27 mouse cellular contexts compared by ENCODE assay signal in the genomic region with DNA sequence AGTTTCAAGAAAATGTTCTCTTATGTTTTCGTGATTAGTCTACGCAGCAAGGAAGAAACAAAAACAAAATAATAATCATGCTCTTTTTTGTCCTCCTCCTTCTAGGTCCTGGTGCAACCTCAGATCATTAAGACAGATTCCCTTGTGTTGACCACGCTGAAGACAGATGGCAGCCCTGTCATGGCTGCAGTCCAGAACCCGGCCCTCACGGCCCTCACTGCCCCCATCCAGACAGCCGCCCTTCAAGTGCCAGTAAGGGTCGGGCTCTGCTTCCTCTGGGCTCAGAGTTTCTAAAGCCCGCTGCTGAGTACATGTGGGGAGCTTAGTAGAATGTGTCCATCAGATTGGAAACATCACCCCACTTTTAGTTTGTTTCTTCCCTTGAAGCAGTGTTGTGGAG. TPM values are rescaled to one million over a fixed set of nuclear protein-coding genes. Genes with fewer than 3 reads are reported as not detected.
DNase-seq lines count a peak whose midpoint lies in the region; ATAC-seq and TF ChIP-seq lines count a peak whose summit lies in the region.
"Had no signal": no experiment of that assay in that cellular context is flagged by ENCODE, and none has a peak within 500 bp of the region (broad histone marks: within the 10 kb centered on the region; RNA-seq: fewer than 3 reads in every experiment).

No protein-coding gene starts in this region.

- 67% methylated on average over 8 of the region's 8 CpGs for WGBS in heart, embryonic 13.5 days
- 90% methylated on average over 8 of the region's 8 CpGs for WGBS in liver, embryonic 12.5 days (ENCODE audit: insufficient replicate concordance)
- WGBS in liver, embryonic 11.5 days: 87% methylated on average over 8 of the region's 8 CpGs
- WGBS in cerebellum, adult 2 months: 20% methylated on average over 8 of the region's 8 CpGs

- no peaks in the 10 kb centered on the region for H3K9me3 ChIP-seq in heart, embryonic 13.5 days
- no peaks in the 10 kb centered on the region for H3K9me3 ChIP-seq in liver, embryonic 12.5 days (replicated peaks)
- H3K9me3 ChIP-seq in liver, embryonic 11.5 days (ENCODE audit: control insufficient read depth, low read length): no peaks in the 10 kb centered on the region
- H3K9me3 ChIP-seq: forebrain, embryonic 13.5 days; heart, embryonic 10.5 days; kidney, embryonic 15.5 days; limb, embryonic 10.5 days; midbrain, embryonic 12.5 days; neural tube, embryonic 12.5 days had no signal

- no peak for ATAC-seq in heart, embryonic 13.5 days (ENCODE audit: extremely low read depth, insufficient number of reproducible peaks, low FRiP score, low TSS enrichment)
- ATAC-seq in liver, embryonic 12.5 days: no peak
- no peak for ATAC-seq in liver, embryonic 11.5 days (replicated peaks; ENCODE audit: low FRiP score)
- no peak for ATAC-seq in megakaryocyte progenitor cell, adult 5-6 weeks (replicated peaks; ENCODE audit: poor library complexity)
- ATAC-seq: forebrain, embryonic 13.5 days; intestine, embryonic 16.5 days had no signal

- H3K4me3 ChIP-seq in heart, embryonic 13.5 days: no peak overlapping the region
- no peak overlapping the region for H3K4me3 ChIP-seq in liver, embryonic 12.5 days
- no peak overlapping the region for H3K4me3 ChIP-seq in liver, embryonic 11.5 days (ENCODE audit: low read depth, low read length)
- H3K4me3 ChIP-seq in cerebellum, adult 2 months (replicated peaks; ENCODE audit: insufficient read depth, low read depth, low read length): no peak overlapping the region
- H3K4me3 ChIP-seq: forebrain, embryonic 13.5 days; heart, embryonic 10.5 days; kidney, embryonic 15.5 days; limb, embryonic 10.5 days; midbrain, embryonic 12.5 days; neural tube, embryonic 12.5 days had no signal

- H3K27me3 ChIP-seq in heart, embryonic 13.5 days (replicated peaks): no peaks in the 10 kb centered on the region
- no peaks in the 10 kb centered on the region for H3K27me3 ChIP-seq in liver, embryonic 12.5 days (replicated peaks)
- no peaks in the 10 kb centered on the region for H3K27me3 ChIP-seq in liver, embryonic 11.5 days (replicated peaks; ENCODE audit: control insufficient read depth, insufficient read depth, low read length)
- H3K27me3 ChIP-seq in cerebellum, adult 2 months (ENCODE audit: control insufficient read depth, insufficient read depth, low read length): no peaks in the 10 kb centered on the region
- H3K27me3 ChIP-seq: forebrain, embryonic 13.5 days; kidney, embryonic 15.5 days; midbrain, embryonic 12.5 days; neural tube, embryonic 12.5 days had no signal

- H3K27ac ChIP-seq in heart, embryonic 13.5 days (replicated peaks): 0 out of 2 replicates have a peak overlapping the region, but pooled peaks have one; percentile 29
- 0 out of 2 replicates have a peak overlapping the region, but pooled peaks have one; percentile 1 for H3K27ac ChIP-seq in liver, embryonic 12.5 days
- H3K27ac ChIP-seq in liver, embryonic 11.5 days (ENCODE audit: low read depth, low read length): no peak overlapping the region
- 0 out of 2 replicates have a peak overlapping the region, but pooled peaks have one; percentile 20 for H3K27ac ChIP-seq in cerebellum, adult 2 months (ENCODE audit: insufficient read depth, low read length)
- H3K27ac ChIP-seq: forebrain, embryonic 13.5 days; heart, embryonic 10.5 days; hindbrain, embryonic 14.5 days; limb, embryonic 10.5 days; midbrain, embryonic 12.5 days; neural tube, embryonic 12.5 days had no signal

- TF ChIP-seq POLR2A in cerebellum, adult 2 months (IDR thresholded peaks at IDR 0.05; ENCODE audit: borderline replicate concordance, insufficient read depth, low read length): no peak

- DNase-seq in heart, adult 9 months (ENCODE audit: low spot score in 2 of 2): no peak
- no peak for DNase-seq in liver, embryonic 11.5 days (ENCODE audit: low spot score)
- peak; percentile 73 to 78 for DNase-seq in cerebellum, adult 2 months
- peak; percentile 83 to 87 for DNase-seq in cerebellum, postnatal 25 days
- no peak for DNase-seq in heart, adult 11 months
- DNase-seq: adrenal gland, postnatal 14 days; gastrocnemius, postnatal 36 days; heart, postnatal 14 days; kidney, postnatal 4 days; layer of hippocampus, adult 9-11 months; lung, adult 2 months; lung, postnatal 14 days; right cerebral cortex, postnatal 14 days; spleen, adult 18-20 months had no signal

- no peak overlapping the region for H3K4me2 ChIP-seq in heart, embryonic 13.5 days
- no peak overlapping the region for H3K4me2 ChIP-seq in liver, embryonic 12.5 days
- H3K4me2 ChIP-seq in liver, embryonic 11.5 days: no peak overlapping the region
- H3K4me2 ChIP-seq: forebrain, embryonic 13.5 days; hindbrain, embryonic 14.5 days; kidney, embryonic 15.5 days; midbrain, embryonic 12.5 days; neural tube, embryonic 12.5 days had no signal

- H3K9ac ChIP-seq in heart, embryonic 13.5 days: no peak overlapping the region
- H3K9ac ChIP-seq in liver, embryonic 12.5 days: no peak overlapping the region
- no peak overlapping the region for H3K9ac ChIP-seq in liver, embryonic 11.5 days (ENCODE audit: low read depth, low read length)
- H3K9ac ChIP-seq: forebrain, embryonic 13.5 days; hindbrain, embryonic 14.5 days; kidney, embryonic 15.5 days; midbrain, embryonic 12.5 days; neural tube, embryonic 12.5 days had no signal

- H3K4me1 ChIP-seq in heart, embryonic 13.5 days: peaks cover 37% of the 10 kb centered on the region
- peaks cover 15% of the 10 kb centered on the region for H3K4me1 ChIP-seq in liver, embryonic 12.5 days
- H3K4me1 ChIP-seq in liver, embryonic 11.5 days (replicated peaks; ENCODE audit: control insufficient read depth, insufficient read depth, low read length): peaks cover under 1% of the 10 kb centered on the region
- H3K4me1 ChIP-seq in cerebellum, adult 2 months (ENCODE audit: control insufficient read depth, insufficient read depth, low read length): peaks cover 29% of the 10 kb centered on the region

- no peak for TF ChIP-seq CTCF in cerebellum, adult 2 months (IDR thresholded peaks at IDR 0.05; ENCODE audit: borderline replicate concordance, insufficient read depth, low read depth, low read length)

- peaks cover 75% of the 10 kb centered on the region for H3K36me3 ChIP-seq in heart, embryonic 13.5 days
- peaks cover 82% of the 10 kb centered on the region for H3K36me3 ChIP-seq in liver, embryonic 12.5 days
- H3K36me3 ChIP-seq in liver, embryonic 11.5 days (ENCODE audit: control insufficient read depth, insufficient read depth, low read length): peaks cover 34% of the 10 kb centered on the region

RNA-seq across cellular contexts. Expression of a gene that starts 25.7 kb away (rescaled TPM):
- polyA plus RNA-seq in heart, embryonic 13.5 days (2015; fragmentation: Nextera tagmentation; extraction: Ambion mirVana): 89.4 and 92.6 TPM in 2 replicates
- 96.9 and 99.4 TPM in 2 replicates for polyA plus RNA-seq in liver, embryonic 12.5 days (2016; fragmentation: Nextera tagmentation; extraction: Ambion mirVana)
- polyA plus RNA-seq in liver, embryonic 11.5 days (2014; fragmentation: Nextera tagmentation; extraction: Ambion mirVana): 99.7 and 101 TPM in 2 replicates
- polyA plus RNA-seq in cerebellum, adult 2 months (2012; rRNA removed): 104 and 105 TPM in 2 replicates
- total RNA-seq in megakaryocyte progenitor cell, adult 5-6 weeks (2015): 24.7 and 28.3 TPM in 2 replicates
- 21.0 and 23.7 TPM in 2 replicates for total RNA-seq in megakaryocyte progenitor cell, adult 5-6 weeks (2017)

RNA-seq across cellular contexts. Expression of a gene that starts 40.0 kb away (rescaled TPM):
- 0.17 and 0.21 TPM in 2 replicates for polyA plus RNA-seq in heart, embryonic 13.5 days (2015; fragmentation: Nextera tagmentation; extraction: Ambion mirVana)
- polyA plus RNA-seq in liver, embryonic 12.5 days (2016; fragmentation: Nextera tagmentation; extraction: Ambion mirVana): 0.31 and 0.37 TPM in 2 replicates
- polyA plus RNA-seq in liver, embryonic 11.5 days (2014; fragmentation: Nextera tagmentation; extraction: Ambion mirVana): 0.12 and 0.73 TPM in 2 replicates
- polyA plus RNA-seq in cerebellum, adult 2 months (2012; rRNA removed): 65.4 and 69.9 TPM in 2 replicates
- 0.10 and 0.12 TPM in 2 replicates for total RNA-seq in megakaryocyte progenitor cell, adult 5-6 weeks (2015)
- 0.27 and 3.2 TPM in 2 replicates for total RNA-seq in megakaryocyte progenitor cell, adult 5-6 weeks (2017)
- total RNA-seq: gastrocnemius, adult 18-20 months; gastrocnemius, postnatal 36 days; megakaryocyte, adult 5-6 weeks had no signal
- polyA plus RNA-seq: limb, embryonic 10.5 days had no signal

RNA-seq across cellular contexts. Expression of a gene that starts 44.9 kb away (rescaled TPM):
- polyA plus RNA-seq in heart, embryonic 13.5 days (2015; fragmentation: Nextera tagmentation; extraction: Ambion mirVana): 9.0 and 9.6 TPM in 2 replicates
- polyA plus RNA-seq in liver, embryonic 12.5 days (2016; fragmentation: Nextera tagmentation; extraction: Ambion mirVana): 12.2 TPM in 2 replicates
- polyA plus RNA-seq in liver, embryonic 11.5 days (2014; fragmentation: Nextera tagmentation; extraction: Ambion mirVana): 17.1 and 17.5 TPM in 2 replicates
- 15.4 and 15.5 TPM in 2 replicates for polyA plus RNA-seq in cerebellum, adult 2 months (2012; rRNA removed)
- 5.5 and 10.4 TPM in 2 replicates for total RNA-seq in megakaryocyte progenitor cell, adult 5-6 weeks (2015)
- 19.6 and 29.7 TPM in 2 replicates for total RNA-seq in megakaryocyte progenitor cell, adult 5-6 weeks (2017)

RNA-seq across cellular contexts. Expression of a gene that starts 51.5 kb away (rescaled TPM):
- 0.15 TPM in 1 of 2 replicates, not detected in the other for polyA plus RNA-seq in heart, embryonic 13.5 days (2015; fragmentation: Nextera tagmentation; extraction: Ambion mirVana)
- 0.30 TPM in 2 replicates for polyA plus RNA-seq in liver, embryonic 12.5 days (2016; fragmentation: Nextera tagmentation; extraction: Ambion mirVana)
- 0.16 and 0.56 TPM in 2 replicates for polyA plus RNA-seq in liver, embryonic 11.5 days (2014; fragmentation: Nextera tagmentation; extraction: Ambion mirVana)
- 0.89 and 0.93 TPM in 2 replicates for polyA plus RNA-seq in cerebellum, adult 2 months (2012; rRNA removed)
- 2.1 and 2.4 TPM in 2 replicates for total RNA-seq in megakaryocyte progenitor cell, adult 5-6 weeks (2015)
- 0.34 and 0.92 TPM in 2 replicates for total RNA-seq in megakaryocyte progenitor cell, adult 5-6 weeks (2017)
- total RNA-seq: gastrocnemius, adult 18-20 months; gastrocnemius, postnatal 36 days had no signal
- polyA plus RNA-seq: midbrain, embryonic 12.5 days had no signal

Comparison
In these comparisons a context has a peak if more than half of its experiments do, and no peak if none do; other contexts are left out.
1. DNase-seq: peak in cerebellum, adult 2 months (2 of 2) and cerebellum, postnatal 25 days (2 of 2); none in heart, adult 9 months (0 of 2), liver, embryonic 11.5 days (single experiment) and heart, adult 11 months (single experiment).
2. RNA of a gene that starts 40.0 kb away (polyA plus RNA-seq): 65.4 to 69.9 TPM in cerebellum, adult 2 months; 0.31 to 0.37 TPM in liver, embryonic 12.5 days, 0.17 to 0.21 TPM in heart, embryonic 13.5 days and 0.12 to 0.73 TPM in liver, embryonic 11.5 days; every median in the first group is over 10 times any median in the second.